Mouse (Mus musculus) ES-E14 (cell line): ENCODE data around the gene 2300009A05Rik. TPM values are rescaled to one million over a fixed set of nuclear protein-coding genes. Genes with fewer than 3 reads are reported as not detected.
A peak's percentile ranks its signal among the peaks of the same experiment; 100 is the strongest.

Experiments
- DNase-seq: peaks from one replicate; pipeline ENCODE4 v3.0.0-alpha.2; 2013; ENCODE audit warnings: low read depth, low spot score
- H3K27ac ChIP-seq: 2 replicates; pipeline ENCODE4 v1.5.1; 2012; ENCODE audit warnings: low read depth, mild to moderate bottlenecking, low read length, moderate library complexity, mixed read lengths; ENCODE audit not compliant: poor library complexity, insufficient read depth, severe bottlenecking
- H3K36me3 ChIP-seq: 2 replicates; pipeline ENCODE4 v1.6.1; 2012; ENCODE audit warnings: mild to moderate bottlenecking, low read length, moderate library complexity, mixed read lengths; ENCODE audit not compliant: control insufficient read depth, poor library complexity, insufficient read depth, severe bottlenecking
- H3K4me1 ChIP-seq, 2 experiments: fragments of 150-350 bp in 1 of 2; sonication (generic) in 1 of 2; 2 replicates each; pipeline ENCODE4 v1.6.1; 2012; ENCODE audit warnings: low read length in 2 of 2, mild to moderate bottlenecking in 1 of 2, mixed read lengths in 1 of 2; ENCODE audit not compliant: control insufficient read depth in 2 of 2, insufficient read depth in 2 of 2, poor library complexity in 1 of 2
- H3K4me3 ChIP-seq, 2 experiments: fragments of 150-350 bp in 1 of 2; sonication (generic) in 1 of 2; 2 replicates each; pipeline ENCODE4 v1.5.1; 2012; ENCODE audit warnings: low read length in 2 of 2, low read depth in 1 of 2, mild to moderate bottlenecking in 1 of 2, mixed read lengths in 1 of 2; ENCODE audit not compliant: insufficient read depth in 1 of 2, poor library complexity in 1 of 2, severe bottlenecking in 1 of 2
- H3K9ac ChIP-seq: 2 replicates; pipeline ENCODE4 v1.6.1; 2012; ENCODE audit warnings: low read depth, mild to moderate bottlenecking, low read length, mixed read lengths; ENCODE audit not compliant: poor library complexity, insufficient read depth, severe bottlenecking
- H3K9me3 ChIP-seq: fragments of 150-350 bp; sonication (generic); 2 replicates; pipeline ENCODE4 v1.6.1; 2012; ENCODE audit warnings: low read depth, mild to moderate bottlenecking, low read length; ENCODE audit not compliant: control insufficient read depth, insufficient read depth
- CHD2 ChIP-seq: IDR thresholded peaks from 2 replicates; pipeline ENCODE4 v1.6.1; 2014; ENCODE audit warnings: mild to moderate bottlenecking, low read depth, low read length, inconsistent platforms
- HCFC1 ChIP-seq: IDR thresholded peaks from 2 replicates; pipeline ENCODE4 v1.6.1; 2012; ENCODE audit warnings: low read length, inconsistent platforms, borderline replicate concordance; ENCODE audit not compliant: insufficient read depth
- MAFK ChIP-seq: IDR thresholded peaks from 2 replicates; pipeline ENCODE4 v1.6.1; 2014; ENCODE audit warnings: mild to moderate bottlenecking, low read depth, low read length, inconsistent platforms; ENCODE audit not compliant: insufficient read depth
- ZC3H11A ChIP-seq: IDR thresholded peaks from 2 replicates; pipeline ENCODE4 v1.6.1; 2012; ENCODE audit warnings: low read depth, mild to moderate bottlenecking, inconsistent platforms, low read length, borderline replicate concordance
- ZNF384 ChIP-seq: IDR thresholded peaks from 2 replicates; pipeline ENCODE4 v1.6.1; 2012; ENCODE audit warnings: low read depth, low read length, inconsistent platforms
- in situ Hi-C, 2 experiments: fragments of 600-800 bp; cut with MboI; formaldehyde crosslinking; loops; one replicate each; pipeline ENCODE4 v1.15.1; 2025; ENCODE audit warnings: low sequenced_read_pairs in 2 of 2, inconsistent platforms in 1 of 2; ENCODE audit not compliant: unreplicated experiment in 2 of 2
- total RNA-seq: library from RNA; depleted of rRNA; stranded (reverse); fragments of 300-350 nt; gene quantifications from 2 replicates; pipeline ENCODE4 v1.2.3, GENCODE M21; 2012

The 2300009A05Rik gene
- total RNA-seq, 1 experiment = 2.9 TPM

DNA sequence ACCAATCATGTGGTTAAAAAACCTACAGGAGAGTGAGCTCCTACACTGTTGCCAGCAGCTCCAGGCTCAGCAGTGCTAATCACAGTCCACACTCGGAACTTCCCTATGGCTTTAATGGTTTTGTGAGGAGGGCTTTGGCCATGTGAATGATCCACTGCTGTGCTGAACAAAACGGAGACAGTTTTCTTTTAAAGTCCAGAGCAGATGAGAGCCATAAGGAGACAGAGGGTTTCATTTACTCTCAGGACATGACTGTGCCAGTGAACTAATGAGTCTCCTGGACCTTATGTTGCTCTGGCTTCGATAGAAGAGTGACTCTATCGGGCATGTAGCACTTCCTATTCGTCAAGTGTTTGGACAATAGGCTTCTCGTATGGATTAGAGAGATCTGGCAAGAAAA is 21.4 kb upstream of the 2300009A05Rik start:
- in situ Hi-C loops = no loop called here
- H3K4me1 ChIP-seq = peaks cover 3 to 4% of the 10 kb centered on the region in 2 experiments; a peak in 2 of 4 replicates
- TF ChIP-seq ZNF384 = no peak
- TF ChIP-seq CHD2 = no peak
- no peak for TF ChIP-seq ZC3H11A
- TF ChIP-seq MAFK = no peak
- TF ChIP-seq HCFC1 = no peak
- no peaks in the 10 kb centered on the region for H3K36me3 ChIP-seq
- no peak overlapping the region; the same call in 1 of the 2 replicates for H3K9ac ChIP-seq
- no peak for DNase-seq
- H3K4me3 ChIP-seq = no peak overlapping the region
- H3K27ac ChIP-seq = no peak overlapping the region
- no peaks in the 10 kb centered on the region for H3K9me3 ChIP-seq

DNA sequence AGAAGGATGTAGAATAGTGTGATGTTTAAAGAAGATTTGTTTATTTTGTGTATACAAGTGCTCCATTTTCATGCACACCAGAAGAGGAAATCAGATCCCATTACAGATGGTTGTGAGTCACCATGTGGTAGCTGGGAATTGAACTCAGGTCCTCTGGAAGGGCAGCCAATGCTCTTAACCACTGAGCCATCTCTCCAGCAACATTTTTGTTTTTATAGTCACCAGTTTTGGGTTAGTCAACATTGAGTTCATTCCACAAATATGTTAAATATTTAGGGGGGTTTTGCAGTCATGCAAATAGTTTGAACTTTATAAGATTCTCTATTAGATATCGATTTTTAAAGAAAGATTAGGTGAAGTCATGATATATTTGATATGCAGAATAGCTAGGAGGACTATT is 1.1 kb upstream of the 2300009A05Rik start:
- in situ Hi-C loops = no loop called here
- Histone ChIP-seq H3K9me3 (no peaks in the 10 kb centered on the region), H3K4me1 (0 out of 4 replicates have a peak, but pooled peaks cover 0 to 2% of the 10 kb centered on the region in 2 experiments), H3K36me3 (no peaks in the 10 kb centered on the region), H3K27ac (no peak overlapping the region), H3K4me3 (no peak overlapping the region), H3K9ac (no peak overlapping the region)
- DNase-seq = no peak
- TF ChIP-seq MAFK (no peak), CHD2 (no peak)

DNA sequence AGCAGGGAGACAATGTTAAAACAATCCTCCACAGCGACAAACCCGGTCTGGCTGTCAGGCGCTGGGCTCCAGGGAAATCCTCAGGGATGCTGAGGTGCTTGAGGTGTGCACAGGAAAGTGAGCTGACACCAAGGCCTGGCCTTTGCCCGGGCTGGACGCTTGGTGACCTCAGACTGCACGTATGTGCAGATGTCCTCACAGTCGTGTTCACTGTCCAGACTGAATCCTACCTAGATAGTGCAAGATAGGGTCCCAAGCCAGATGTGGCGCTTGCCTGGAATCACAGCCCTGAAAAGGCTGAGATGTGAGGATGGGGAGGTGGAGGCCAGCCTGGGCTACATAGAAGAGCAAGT is 393 bp upstream of the 2300009A05Rik start:
- H3K27ac ChIP-seq = no peak overlapping the region
- no peaks in the 10 kb centered on the region for H3K9me3 ChIP-seq
- H3K4me3 ChIP-seq = peak overlapping the region; percentile 84 to 86
- TF ChIP-seq ZNF384 = no peak
- TF ChIP-seq MAFK = no peak
- H3K4me1 ChIP-seq = 0 out of 4 replicates have a peak, but pooled peaks cover 0 to 2% of the 10 kb centered on the region in 2 experiments
- DNase-seq = no peak
- in situ Hi-C loops = no loop called here
- no peaks in the 10 kb centered on the region for H3K36me3 ChIP-seq
- H3K9ac ChIP-seq = peak overlapping the region; percentile 76

DNA sequence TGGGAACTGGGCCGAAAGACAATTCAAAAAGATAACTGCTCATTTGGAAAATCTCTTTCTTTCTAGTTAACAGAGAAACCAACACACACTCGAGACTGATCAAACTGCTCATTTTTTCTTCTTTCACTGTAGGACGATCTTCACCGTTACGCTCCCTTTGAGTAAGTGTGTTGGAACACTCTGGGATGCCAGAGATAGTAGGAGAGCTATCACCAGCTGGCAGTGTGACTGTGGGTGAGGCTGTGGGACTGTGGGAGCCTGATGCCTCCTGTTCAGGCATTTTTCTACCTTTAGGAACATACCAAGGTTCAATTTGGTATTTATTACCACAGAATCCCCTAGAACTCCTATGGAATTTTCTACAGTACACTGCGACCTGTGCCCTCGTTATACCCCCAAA is 3.4 kb downstream of the 2300009A05Rik start:
- 0 out of 4 replicates have a peak, but pooled peaks cover 0 to 2% of the 10 kb centered on the region in 2 experiments for H3K4me1 ChIP-seq
- no peak overlapping the region for H3K27ac ChIP-seq
- H3K9ac ChIP-seq = no peak overlapping the region
- in situ Hi-C loops = no loop called here
- no peak for DNase-seq
- TF ChIP-seq HCFC1 = no peak
- H3K4me3 ChIP-seq = no peak overlapping the region
- H3K9me3 ChIP-seq = no peaks in the 10 kb centered on the region
- H3K36me3 ChIP-seq = no peaks in the 10 kb centered on the region

DNA sequence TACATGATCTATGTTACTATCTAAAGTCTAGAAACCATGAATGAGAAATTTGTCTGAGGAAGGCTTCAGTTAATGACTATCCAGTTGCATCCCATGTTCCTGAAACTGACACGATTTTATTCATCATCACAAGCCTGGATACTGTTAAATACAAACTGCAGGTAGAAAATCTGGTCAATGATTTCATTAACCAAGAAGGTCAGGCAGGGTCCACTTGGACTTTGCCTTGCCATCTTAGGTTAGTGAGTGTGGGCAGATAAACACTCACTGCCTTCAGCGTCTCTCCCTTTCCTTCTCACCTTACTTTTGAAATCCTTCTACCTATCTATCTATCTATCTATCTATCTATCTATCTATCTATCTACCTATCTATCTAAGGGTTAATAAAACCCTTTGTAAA is 7.7 kb downstream of the 2300009A05Rik start:
- H3K36me3 ChIP-seq = no peaks in the 10 kb centered on the region
- no peak overlapping the region for H3K9ac ChIP-seq
- DNase-seq = no peak
- H3K27ac ChIP-seq = no peak overlapping the region
- H3K9me3 ChIP-seq = no peaks in the 10 kb centered on the region
- no peak overlapping the region for H3K4me3 ChIP-seq
- no peaks in the 10 kb centered on the region for H3K4me1 ChIP-seq
- in situ Hi-C loops = no loop called here
- TF ChIP-seq MAFK (no peak), ZNF384 (no peak), CHD2 (no peak), ZC3H11A (no peak), HCFC1 (no peak)
